Mouse (Mus musculus) cerebellum, postnatal 25 days (tissue): ENCODE measurements around the gene Sgsm1.
A peak's percentile ranks its signal among the peaks of the same experiment; 100 is the strongest.

ENCODE experiments used
- DNase-seq, 2 experiments: peaks; one replicate each; pipeline ENCODE4 v3.0.0; 2021; ENCODE audit warnings: mixed read lengths in 2 of 2

Sgsm1 gene

GRCm38 (mm10) chr5:113216328-113216960 lies 94.1 kb downstream of the Sgsm1 start:
- DNase-seq = no peak

DNA sequence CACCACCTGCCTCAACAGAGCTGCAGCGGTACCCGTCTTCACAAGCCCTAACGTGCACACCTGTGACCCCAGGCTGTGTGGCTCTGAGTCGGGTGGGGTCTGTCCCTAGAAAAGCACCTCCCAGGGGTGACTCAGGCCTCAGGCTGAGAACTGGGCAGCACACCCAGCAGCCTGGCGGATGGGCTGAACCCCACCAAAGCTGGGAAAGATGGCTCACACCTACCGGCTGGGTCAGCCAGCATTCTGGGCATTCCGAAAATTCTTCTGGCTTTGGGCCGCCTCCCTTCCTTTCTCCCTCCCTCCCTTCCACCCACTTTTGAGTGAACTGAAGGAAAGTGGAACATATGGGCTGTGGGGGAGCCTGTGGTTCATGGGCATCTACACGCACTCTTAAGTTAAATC lies 95.0 kb downstream of the Sgsm1 start:
- DNase-seq = no peak

GRCm38 (mm10) chr5:113214455-113214854 lies 96.1 kb downstream of the Sgsm1 start:
- no peak for DNase-seq

DNA sequence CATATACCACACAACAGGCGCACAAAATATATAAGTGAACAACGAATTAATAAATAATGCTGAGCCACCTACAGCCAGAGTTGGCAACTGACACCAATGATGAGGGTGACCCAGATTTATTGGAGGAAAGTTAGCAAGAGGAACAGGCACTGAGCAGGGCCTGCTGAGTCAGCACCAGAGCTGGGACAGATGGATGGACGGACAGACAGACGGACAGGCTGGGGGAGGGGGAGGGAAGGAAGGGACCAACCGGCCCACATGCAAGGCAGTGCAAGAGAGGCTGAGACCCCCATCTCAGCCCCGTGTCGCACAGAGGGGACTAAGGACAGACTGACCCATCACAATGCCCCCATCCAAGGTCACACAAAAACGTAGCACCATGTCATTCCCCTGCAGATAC lies 96.5 kb downstream of the Sgsm1 start:
- DNase-seq = no peak

- DNase-seq = no peak
These were observed 98.3 kb downstream of the Sgsm1 start for GRCm38 (mm10) chr5:113212156-113212835.

GRCm38 (mm10) chr5:113210314-113210713 lies 100.3 kb downstream of the Sgsm1 start:
- no peak for DNase-seq

GRCm38 (mm10) chr5:113209898-113210297 lies 100.7 kb downstream of the Sgsm1 start:
- DNase-seq = no peak

DNA sequence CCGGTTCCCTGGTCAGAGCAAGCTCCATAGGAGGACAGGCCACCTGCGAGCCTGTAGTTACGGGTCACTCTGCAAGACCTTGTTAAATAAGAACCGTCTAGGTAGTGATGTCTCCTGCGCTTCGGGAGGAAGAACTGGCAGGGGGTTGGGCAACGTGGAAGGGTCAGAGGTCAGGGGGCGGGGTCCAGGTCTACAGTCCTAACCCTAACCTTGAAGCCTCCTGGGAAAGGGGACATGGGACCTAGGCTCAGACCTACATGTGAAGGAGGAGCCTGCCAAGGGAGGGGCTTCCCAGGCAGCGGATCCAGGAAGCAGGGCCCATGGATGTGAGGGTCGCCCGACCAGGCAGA lies 101.2 kb downstream of the Sgsm1 start:
- DNase-seq = no peak

GRCm38 (mm10) chr5:113208622-113209400 lies 101.8 kb downstream of the Sgsm1 start:
- peak; percentile 39 to 47 for DNase-seq

DNA sequence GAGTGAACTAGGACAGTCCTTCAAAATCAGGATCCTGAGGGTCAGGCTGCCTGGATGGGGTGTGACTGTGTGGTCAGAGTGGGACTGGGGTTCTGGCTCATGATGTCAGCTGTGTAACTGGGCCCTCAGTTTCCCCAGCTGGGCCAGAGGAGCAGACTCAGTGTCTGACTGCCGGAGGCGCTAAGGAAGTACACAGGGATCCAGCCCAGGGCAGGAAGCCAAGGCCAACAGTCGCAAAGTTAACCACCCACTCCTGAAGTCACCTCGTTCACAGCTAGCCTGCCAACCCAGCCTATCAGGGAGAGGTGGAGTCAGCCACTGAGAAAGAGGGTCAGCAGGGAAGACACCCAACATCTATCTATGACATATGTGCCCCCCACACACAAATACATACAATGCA lies 102.5 kb downstream of the Sgsm1 start:
- DNase-seq = peak in 1 of 2 experiments; percentile 25

- no peak for DNase-seq
These were observed 103.8 kb downstream of the Sgsm1 start for GRCm38 (mm10) chr5:113206670-113207352.

GRCm38 (mm10) chr5:113204193-113204592 lies 106.4 kb downstream of the Sgsm1 start:
- no peak for DNase-seq

DNA sequence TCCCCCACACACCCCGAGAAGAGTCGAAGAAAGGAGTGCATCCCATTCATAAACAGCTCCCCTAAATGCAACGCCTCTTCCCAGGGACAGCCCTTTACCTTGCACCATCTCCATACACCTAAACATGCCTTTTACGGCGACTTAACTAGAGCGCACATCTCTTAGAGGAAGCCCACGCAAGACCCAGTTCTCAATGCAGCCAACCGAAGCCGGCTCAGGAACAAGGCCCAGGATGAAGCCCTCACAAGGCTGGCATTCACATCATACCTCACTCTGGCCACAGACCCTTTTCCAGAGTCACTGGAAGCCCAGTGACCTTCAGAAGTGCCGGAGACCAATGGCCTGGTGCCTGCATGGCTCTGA lies 110.8 kb downstream of the Sgsm1 start:
- no peak for DNase-seq

DNA sequence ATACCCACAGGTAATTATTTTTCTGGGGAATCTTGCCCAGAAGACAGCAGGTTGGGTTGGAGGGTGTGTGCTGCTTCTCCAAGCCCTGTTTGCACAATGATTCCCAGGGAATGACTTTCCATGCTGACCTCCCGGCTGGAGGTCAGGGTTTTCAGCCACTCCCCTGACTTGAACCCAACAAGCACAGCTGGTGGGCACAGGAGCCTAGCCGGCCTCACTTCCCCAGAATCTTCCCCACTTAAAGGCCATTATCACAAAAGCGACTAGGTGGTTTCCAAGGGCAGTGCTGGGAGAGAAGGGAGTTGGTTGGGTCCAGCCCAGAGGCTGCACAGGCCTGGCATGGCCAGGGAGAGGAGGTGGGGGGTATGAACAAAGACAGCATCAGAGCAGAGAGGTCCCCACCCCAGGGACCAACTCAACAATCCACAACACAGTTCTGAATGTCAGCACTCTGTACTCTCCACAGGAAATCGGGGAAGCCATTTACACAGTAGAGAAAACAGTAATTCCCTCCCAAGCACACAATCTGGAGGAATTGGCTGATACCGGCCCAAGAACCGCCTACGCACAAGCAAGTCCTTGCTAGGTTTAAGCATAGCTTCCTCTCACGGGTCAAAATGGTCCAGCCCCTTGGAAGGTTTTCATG lies 111.3 kb downstream of the Sgsm1 start:
- no peak for DNase-seq

- no peak for DNase-seq
These were observed 113.4 kb downstream of the Sgsm1 start for GRCm38 (mm10) chr5:113196916-113197794.

DNA sequence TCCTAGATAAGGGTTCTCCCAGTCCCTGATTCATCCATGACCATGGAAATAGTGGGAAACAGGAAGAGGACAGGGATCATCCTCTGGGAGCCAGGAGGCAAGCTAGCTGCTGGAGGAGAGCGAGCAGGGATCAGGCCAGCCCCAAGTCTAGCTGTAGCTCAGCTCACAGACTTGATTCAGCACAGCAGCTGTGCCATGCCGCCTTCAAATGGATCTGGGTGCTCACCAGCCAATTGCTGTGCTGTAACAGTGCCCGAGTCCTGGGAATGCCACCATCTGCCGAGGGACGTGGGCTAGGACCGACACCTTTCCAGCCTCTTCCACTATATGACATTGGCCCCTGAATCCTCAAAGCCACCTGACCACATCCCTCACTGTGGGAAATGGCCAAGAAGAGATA lies 114.7 kb downstream of the Sgsm1 start:
- DNase-seq = peak; percentile 32 to 39

DNA sequence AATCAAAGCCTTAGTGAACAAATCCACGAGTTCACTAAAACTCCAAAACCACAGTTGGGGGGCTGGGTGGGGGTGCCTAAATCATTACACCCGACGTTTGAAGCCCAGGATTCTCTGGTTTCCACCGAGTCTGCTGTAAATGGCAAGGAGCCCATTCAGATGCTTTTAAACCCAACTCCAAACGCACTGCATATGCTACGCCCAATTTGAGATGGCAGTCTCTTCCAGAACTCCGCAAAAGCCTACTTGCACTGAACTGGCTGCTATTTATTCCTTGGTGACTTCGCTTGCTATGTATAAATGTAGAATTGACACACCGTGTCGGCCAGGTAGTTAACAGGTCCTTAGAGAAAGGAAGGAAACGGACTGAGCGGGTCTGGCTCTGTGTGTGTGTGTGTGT lies 115.1 kb downstream of the Sgsm1 start:
- no peak for DNase-seq

DNA sequence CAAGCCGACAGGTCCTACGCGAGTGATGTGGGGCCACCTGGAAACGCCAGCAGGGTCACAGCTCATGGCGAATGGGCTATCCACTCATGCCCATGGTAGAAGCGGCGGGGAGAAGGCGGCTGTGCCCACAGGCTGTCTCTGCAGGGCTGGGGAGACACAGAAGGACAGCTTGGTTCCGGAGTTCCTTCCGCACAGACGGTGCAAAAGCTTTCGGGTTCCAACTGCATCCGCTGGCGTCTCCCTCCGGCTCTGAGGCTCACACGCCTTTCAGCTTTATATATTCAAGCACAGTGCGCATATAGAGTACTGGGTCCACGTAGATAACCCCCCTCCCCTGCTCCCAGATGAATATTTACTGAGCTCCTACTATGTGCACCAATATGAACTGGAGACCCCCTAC lies 116.8 kb downstream of the Sgsm1 start:
- no peak for DNase-seq
